Mouse (Mus musculus) layer of hippocampus, adult 9-10 months (tissue): Measurements from ENCODE around the gene Tenm2.

Experiments
- DNase-seq: peaks from one replicate; pipeline ENCODE4 v3.0.0; 2022; ENCODE audit warnings: low spot score

Tenm2 gene

DNA sequence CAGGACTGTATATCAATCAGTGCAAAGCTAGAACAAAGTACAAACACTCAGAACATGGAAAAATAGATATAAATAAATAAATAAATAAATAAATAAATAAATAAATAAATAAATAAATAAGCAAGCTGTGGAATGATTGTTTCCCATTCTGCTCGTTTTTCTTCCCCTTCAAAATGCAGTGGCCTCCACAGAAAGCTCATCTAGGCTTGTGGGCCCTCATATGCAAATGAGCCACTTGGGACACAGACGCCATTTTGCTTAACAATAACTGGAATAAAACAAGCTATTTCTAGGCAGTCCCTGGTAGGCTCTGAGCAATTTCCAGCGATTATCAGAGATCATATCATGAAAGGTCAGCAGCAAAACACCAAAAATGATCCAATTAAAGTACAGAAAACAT, 672.9 kb downstream of the Tenm2 start:
- DNase-seq, result no peak

DNA sequence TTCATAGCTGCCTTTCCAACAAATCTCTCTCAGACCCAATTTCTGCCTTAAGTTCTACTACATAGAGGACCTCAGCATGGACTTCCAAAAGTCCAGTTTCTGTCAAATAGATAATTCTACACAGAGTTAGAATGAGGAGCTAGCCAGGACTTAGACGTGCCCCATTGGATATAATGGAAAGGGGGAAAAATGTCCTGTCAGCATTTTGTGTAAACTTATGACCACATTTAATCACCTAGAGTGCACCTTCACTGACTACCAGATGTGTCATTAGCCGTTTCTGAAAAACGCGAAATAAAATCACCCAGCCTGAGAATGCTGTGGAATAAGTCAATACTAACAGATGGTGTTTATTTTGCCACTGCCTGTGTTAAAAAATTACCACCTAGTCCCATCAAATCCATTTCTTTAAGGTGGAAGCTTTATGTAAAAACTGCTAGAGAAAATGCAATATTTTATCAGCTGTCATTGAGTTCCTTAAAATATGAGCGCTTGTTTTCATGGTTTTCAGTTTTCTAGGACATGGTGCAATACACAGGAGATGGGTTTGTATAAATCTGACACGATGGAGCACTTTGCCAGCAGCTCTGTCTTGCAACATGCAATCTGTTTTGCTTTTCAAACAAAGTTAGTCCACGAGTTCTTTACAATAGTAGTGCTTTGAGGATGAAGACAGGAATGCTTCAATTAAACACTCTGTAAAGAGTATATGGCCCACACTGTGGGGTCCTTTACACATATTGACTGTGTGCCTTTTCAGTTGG, 674.8 kb downstream of the Tenm2 start:
- DNase-seq, result no peak

DNA sequence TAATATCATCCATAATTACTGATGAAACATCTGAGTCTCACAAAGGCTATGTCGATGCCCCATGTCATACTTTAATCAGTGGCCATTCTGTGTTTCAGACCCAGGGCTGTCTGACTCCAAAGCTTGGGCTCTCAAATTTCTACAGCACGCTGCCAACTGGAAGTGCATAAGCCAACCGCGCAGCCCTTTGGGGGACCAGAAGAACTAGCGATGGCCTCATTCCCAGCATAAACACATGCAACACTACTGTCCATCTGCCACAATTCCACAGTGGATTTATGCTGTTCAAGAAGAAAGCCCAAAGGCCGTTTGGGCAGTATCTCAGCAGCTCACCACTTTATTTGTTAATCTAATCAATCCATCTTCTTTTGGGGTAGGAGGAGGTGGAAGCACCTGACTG, 678.4 kb downstream of the Tenm2 start:
- no peak for DNase-seq

DNA sequence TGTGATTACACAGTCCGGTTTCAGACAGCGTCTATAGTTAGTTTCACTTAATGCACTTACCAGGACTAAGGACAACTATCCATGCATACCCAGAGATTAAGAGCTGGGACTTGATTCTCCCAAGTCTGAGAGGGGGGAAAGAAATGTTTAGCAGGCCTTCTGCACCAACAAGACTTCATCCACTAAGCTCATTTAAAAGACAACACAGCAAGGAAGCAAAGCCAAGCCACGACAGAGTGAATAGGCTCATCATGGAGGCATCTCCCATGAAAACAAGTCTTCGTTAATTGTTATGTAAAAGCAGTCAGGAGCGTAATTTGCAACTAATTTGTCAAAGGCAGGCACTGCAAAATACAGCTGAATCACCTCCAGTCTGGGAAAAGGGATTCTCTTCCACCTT, 682.5 kb downstream of the Tenm2 start:
- no peak for DNase-seq

DNA sequence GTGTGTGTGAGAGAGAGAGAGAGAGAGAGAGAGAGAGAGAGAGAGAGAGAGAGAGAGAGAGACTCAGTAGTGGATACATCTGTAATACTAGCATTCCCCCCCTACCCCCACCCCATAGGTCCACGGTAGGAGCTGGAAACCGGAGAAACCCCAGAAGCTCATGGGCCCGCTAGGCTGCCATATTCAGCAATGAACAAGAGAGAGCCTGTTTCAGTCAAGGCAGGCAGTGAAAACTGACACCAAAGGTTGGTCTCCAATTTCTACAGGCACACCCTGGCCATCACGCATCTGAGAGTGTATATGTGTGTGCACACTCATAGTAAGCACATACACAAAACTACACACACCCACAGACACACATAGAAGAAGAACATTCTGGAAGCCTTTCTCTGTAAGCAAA, 685.1 kb downstream of the Tenm2 start:
- DNase-seq, result no peak

DNA sequence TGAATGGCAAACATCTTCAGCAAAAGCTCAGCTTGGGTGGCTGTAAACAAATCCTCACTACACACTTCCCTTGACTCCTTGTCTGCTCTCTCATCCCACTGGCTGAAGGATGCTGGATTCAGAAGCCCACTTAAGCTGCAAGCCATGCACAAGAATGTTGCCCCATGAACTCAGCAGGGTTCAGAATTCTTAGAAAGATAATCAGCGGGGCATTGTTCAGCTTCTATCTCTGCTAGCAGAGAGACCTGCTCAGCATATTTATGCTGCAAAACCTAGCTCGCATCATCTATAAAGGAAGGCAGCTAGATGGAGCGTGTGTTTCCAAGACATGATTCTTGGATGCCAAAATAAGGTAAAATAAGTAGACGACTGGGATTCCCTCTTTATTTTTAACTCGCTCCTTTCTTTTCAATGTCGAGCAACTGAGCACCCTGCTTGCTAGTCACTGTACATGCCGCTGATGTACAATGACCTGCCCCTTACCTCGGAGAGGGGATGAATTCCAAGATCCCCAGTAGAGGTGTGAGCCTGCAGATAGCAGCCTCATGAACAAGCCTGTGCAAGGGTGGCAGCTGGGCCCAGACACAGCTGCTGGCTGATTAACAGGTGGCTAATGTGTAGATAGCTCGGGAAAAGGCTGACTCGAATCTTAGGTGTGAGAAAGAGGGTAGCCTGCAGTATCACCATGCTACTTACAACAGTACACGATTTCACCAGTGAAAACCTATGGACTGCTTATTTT, 686.2 kb downstream of the Tenm2 start:
- DNase-seq, result no peak

DNA sequence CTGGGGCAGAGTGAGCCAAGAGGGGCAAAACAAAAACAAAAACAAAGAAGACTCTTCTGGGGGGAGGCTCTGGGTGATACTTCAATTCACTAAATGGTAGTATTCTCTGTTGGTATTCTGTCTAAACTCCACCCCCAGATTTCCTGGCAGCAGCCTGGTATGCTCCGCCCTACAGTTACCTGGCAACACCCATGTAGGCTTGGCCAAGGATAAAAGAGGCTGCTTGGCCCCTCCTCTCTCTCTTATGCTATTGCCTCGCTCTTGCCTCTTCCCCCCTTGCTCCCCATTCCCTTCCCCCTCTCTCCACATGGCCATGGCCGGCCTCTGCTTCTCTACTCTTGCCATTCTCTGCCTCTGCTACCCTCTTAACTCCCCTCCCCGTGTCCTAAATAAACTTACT, 687.6 kb downstream of the Tenm2 start:
- no peak for DNase-seq

DNA sequence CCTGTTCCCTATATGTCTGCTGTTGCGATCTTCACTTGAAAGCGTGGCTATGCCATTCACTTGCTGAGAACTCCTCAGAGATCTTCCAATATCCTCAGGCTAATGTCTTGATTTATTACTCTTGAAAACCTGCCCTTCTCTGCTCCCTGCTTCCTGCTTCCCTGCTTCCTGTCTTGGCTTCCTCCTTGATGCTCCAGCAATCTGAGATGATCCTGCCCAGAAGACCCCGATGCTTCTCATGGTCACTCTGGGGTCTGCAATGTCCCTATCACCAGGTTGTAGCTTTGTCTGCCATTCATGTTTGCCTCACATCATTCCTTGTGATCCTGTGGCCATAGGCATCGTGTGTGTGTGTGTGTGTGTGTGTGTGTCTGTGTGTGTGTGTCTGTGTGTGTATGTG, 697.6 kb downstream of the Tenm2 start:
- no peak for DNase-seq

DNA sequence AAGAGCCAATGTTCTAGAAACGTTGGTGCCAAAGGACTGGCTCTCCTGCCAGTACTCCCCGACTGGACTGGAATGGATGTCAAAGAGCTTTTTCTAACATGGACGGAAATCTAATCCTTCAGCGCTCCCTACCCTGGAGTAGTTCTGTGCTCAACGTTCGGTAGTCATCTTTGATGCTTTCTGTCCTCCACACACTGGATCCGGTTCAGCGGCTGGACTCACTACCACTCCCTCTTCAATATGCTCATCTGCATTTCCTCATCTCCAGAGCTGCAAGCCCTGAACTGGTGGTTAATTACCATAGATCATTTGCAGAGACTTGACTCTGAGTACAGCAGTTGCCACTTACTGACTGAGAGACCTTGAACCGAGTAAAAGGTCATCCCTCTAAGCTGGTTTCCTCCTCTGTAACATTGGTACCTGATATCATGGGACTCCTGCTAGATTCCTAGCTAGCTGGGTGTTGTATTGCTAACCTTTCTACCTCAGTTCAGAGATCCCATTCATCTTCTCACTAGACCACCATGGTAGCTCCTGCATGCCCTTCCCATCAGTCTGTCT, 698.1 kb downstream of the Tenm2 start:
- DNase-seq, result no peak

DNA sequence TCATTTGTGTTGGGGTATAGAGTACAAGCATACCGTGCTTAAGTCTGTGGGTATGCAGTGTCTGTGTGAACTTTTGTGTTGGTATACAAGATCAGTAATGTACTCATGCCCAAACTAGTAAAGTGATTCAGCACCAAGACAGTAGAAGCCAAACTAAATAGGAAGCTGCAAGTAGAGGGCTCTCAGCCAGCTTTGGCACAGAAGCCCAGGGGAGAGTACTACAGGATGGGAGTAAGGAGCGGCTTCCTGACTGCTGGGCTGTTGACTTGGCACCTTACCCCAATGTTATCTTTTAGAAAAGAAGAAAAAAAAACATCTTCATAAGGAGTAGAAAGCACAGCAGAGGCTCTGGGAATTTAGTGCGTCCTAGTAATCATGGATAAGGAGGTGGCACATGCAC, 700.2 kb downstream of the Tenm2 start:
- DNase-seq, result no peak

DNA sequence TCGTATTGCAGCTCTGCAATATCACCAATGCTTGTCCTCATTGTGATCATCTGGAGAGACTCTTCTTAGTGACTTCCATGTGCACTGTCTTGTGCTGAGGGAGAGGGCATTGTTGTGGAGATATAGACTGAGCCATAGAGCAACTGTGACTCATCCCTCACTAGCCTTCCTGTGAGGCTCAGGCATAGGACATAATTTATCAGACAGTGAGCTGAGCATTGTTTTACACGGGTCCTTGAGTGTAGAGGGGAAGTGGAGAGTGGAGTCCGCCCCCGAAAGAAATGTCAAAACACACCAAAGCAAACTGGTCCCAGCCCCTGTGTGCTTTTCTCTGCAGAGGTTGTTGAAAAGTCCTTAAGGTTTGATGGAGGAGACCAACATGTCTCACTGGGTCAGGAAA, 704.1 kb downstream of the Tenm2 start:
- DNase-seq, result no peak

DNA sequence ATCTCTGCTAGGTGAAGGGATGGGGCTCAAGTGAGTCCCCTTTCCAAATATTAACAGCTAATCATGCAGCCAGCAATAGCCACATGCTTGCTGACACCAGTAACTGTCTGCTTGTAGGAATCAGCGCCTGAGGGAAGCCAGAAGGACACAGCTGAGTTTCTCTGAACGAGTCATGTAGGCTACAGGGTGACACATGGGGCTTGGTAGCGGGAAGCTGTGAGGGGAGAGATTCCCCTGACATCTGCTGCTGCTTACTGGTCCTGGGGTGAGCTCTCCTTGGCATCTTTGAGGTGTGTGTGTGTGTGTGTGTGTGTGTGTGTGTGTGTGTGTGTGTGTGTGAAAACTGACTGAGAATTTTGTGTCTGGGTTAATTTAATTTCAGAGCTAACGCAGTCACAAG, 708.3 kb downstream of the Tenm2 start:
- no peak for DNase-seq

DNA sequence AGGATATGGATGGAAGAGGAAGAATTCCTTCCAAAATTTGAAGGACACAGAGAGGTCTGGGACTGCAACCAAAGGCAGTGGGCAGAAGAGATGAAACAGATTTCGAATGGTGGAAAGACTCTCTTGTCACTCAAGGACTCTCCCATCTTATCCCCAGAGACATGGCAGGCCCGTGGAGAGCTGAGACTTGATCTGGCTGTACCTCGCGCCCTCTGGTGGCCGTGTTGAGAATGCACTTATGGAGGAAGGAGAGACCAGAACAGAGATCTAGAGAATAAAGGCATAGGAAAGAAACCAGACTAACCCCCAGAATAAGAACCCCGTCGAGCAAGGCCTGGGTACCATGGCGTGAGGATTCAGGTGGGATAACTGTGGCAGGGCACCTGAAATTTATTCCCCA, 709.4 kb downstream of the Tenm2 start:
- DNase-seq, result peak; percentile 79

DNA sequence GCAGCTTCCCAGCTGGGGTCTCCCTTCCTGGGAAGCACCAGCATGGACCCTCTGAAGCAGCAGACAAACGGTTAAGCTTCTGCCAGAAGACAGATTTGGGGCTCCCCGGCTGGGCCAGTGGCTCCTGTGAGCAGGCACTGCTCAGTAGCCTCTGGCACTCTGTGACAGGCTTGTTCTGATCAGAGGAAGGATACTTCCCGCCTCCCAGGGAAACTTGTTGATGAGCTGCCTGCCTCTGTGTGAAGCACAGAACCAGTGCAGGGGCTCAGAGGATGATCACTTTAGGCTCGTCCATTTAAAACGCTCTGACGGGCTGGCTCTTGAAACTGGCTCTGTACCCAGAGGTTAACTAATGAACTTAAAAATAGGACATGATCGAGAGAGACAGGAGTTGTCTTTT, 723.3 kb downstream of the Tenm2 start:
- no peak for DNase-seq

DNA sequence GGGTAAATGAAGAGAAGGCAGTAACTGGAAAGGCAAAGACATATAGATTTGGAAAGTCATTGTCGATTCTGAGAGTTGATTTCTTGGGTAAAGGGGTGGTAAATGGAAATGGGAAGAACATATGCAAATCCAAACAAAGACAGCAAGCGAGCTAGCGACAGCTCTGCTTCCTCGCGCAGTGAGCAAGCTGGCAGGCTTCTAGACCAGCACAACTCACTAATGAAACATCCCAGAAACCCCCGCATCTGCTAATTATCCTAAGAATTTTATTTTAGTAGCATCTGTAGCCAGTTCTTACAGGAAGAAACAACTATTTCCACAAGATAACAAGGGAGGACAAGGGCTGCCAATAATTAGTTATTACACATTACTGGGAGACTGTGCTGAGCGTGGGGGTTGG, 727.5 kb downstream of the Tenm2 start:
- DNase-seq, result no peak

DNA sequence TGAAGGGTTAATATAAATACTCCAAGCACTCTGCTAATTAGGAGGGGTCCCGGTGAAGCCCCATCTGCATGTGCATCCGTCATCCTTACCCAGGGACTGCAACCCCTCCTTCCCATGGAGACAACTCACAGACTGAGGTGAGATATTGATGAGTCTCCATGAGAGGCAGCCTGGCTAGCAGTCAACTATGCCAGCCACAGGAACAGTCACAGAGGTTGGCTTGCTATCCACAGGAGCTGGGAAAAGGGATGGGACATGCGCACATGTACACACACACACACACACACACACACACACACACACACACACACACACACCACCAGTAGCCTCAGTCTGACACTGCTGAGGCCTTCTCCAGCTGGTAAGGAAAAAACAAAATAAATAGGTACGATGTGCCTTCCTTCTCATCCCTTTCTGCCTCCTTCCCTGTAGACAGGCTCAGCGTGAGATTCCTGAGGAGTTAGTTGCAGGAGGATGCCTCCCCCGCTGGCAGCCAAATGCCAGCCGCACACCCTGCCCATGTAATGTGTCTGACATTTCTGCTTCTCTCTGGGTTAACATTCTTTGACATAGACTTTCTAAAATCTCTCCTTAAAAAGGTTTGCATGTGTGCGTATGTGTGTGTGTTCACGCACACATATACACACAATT, 740.7 kb downstream of the Tenm2 start:
- no peak for DNase-seq

DNA sequence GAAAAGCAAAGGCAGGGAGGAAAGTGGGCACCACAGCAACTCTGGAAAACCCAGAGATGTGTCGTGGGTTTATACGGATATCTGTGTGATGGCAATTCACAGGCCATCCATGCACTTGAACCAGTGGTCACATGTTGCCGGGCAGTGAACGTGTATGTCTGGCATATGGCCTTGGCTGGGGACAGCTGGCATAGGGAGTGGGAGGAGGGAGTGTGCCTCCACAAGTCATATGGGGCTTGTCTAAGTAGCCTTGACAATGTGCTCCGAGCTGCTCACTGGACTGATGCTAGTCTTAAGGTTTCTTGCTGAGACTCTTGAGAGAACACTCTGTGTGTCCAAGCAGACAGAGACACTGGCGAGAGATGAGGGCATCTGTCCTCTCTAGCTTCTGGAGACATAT, 743.5 kb downstream of the Tenm2 start:
- DNase-seq, result no peak

DNA sequence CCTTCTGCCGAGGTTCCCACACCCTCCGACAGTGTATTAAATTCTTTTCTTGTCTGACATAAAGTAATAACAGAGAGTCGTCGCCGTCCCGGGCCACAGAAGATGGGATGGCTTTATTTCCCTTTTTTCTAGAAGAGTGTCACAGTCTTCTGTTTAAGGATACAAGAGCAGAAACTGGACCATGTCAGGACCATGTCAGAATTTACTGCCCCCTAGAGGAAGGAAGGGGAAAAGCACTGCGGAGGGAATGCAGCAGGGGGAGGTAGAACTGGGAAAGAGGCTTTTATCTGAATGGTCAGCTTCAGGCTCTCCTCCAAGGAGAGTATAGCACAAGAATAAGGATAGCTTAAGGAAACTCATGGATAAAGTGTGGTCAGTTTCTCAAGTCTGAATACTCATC, 745.7 kb downstream of the Tenm2 start:
- DNase-seq, result no peak

DNA sequence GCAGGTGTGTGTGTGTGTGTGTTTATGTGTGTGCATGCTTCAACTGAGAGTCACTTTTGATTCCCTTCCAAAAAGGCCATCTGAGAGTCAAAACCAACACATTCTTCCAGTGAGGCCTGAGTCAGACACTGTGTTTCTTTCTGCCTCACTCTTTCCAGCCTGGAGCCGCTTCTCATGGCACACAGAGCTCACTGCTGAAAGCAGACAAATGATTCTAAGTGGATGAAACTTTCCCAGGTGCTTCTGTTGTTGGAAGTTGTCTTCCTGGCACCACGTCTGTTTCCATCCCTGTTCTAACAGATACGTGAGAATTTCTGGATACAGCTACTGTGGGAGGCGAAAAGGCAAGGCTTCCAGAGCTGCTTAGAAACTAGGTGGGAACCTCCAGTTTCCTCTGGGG, 747.1 kb downstream of the Tenm2 start:
- no peak for DNase-seq

DNA sequence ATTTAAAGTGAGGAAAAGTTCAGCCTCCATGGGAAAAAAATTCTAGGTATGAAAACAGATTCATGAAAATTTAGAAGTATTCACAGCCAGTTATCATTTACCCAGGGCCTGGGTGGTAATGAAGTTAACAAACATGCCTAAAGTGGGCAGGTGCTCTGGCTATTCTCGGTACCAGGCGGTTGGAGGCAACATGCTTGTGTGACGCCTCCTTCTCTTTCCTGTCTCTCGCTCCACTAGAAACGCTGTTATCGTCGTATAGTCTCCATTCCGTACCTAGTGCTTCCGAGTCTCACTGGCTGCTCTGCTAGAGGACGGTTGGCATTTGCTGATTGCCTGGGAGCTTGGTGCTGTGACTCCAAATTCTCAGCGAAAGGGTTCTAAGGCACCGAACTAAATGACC, 749.7 kb downstream of the Tenm2 start:
- DNase-seq, result no peak

DNA sequence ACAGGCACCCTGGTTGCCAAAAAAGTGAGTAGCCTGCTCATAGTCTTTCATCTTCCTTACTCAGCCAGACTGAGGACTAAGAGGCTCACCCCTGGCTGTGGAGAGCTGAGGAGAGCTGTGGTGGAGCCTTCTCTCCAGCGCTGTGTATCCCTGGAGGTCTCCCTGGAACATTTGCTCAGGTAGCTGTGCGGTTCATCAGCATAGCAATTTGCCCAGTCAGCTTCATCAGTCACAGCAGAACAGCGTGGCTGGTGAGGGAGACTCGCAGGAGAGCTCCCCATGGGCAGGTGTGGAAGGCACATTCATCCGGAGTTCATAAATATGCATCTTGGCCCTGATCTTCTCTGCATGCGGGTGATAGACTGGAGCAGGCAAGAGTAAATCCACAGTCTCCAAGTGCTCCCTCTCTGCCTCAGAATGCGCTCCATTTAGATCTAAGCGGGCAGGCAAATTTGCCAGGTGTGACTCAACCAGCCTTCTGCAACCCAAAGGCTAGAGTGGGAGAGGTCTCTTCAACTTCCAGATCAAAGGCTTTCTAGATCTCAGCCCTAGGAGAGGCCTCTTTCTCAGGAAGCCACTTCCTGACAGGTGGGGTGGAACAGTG, 751.2 kb downstream of the Tenm2 start:
- DNase-seq, result no peak

DNA sequence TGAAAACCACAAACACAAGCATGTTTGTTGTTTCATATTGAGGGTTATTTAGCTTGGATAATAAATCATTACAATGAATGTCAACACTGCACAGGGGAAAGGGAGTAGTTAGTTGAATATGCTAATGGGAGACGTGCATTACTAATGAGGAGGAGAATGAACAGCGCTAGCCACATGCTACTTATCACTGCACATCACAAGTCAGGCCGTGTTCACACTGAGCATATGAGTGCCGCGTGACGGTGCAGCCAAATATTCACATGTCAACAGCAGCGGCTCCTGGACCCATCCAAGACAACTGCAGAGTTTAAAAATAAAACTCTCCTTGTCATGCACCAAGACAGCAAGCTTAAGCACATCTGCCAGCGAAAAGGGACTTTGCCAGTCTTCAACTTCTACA, 753.6 kb downstream of the Tenm2 start:
- DNase-seq, result no peak

DNA sequence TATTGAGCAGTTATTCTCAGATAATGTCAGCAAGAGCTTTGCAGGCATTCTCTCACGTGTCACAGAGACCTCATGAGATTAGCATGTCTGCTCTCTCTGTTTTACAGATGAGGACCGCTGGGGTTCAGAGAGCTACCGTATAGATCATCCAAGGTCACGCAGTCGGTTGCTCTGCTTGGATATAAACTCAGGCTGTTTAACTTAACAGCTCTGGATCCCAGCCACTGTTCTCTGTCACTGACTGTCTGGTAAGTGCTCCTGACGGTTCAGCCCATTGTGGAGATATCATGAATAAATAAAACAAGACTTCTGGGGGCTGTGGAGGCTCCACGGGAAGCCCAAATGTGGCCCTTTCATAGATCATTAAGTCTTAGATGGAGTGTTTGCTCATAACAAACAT, 754.2 kb downstream of the Tenm2 start:
- DNase-seq, result no peak
